Mouse (Mus musculus): Measurements from ENCODE around the gene Luc7l3.
A peak's percentile ranks its signal among the peaks of the same experiment; 100 is the strongest.

Gene Luc7l3

GRCm38 (mm10) chr11:94338347-94338746, 16.6 kb upstream of the Luc7l3 start:
- no peak for DNase-seq (ENCODE audit: low read depth, low spot score)

GRCm38 (mm10) chr11:94336551-94336950, 14.8 kb upstream of the Luc7l3 start:
- no peak for DNase-seq (ENCODE audit: low read depth, low spot score)

GRCm38 (mm10) chr11:94334386-94334968, 12.7 kb upstream of the Luc7l3 start:
- DNase-seq (ENCODE audit: low read depth, low spot score) = no peak

GRCm38 (mm10) chr11:94332726-94333125, 10.9 kb upstream of the Luc7l3 start:
- no peak for DNase-seq (ENCODE audit: low read depth, low spot score)

GRCm38 (mm10) chr11:94330211-94330610, 8.4 kb upstream of the Luc7l3 start:
- DNase-seq (ENCODE audit: low read depth, low spot score) = no peak

GRCm38 (mm10) chr11:94329270-94329891, 7.6 kb upstream of the Luc7l3 start:
- peak; percentile 55 for DNase-seq (ENCODE audit: low read depth, low spot score)

- DNase-seq (ENCODE audit: low read depth, low spot score) = no peak
Measured at GRCm38 (mm10) chr11:94328644-94329025, 6.8 kb upstream of the Luc7l3 start.

- DNase-seq (ENCODE audit: low read depth, low spot score) = peak; percentile 89
Measured at GRCm38 (mm10) chr11:94327693-94328643, 6.2 kb upstream of the Luc7l3 start, which contains the start of gene Ankrd40. Gene Ankrd40 (plus strand): TSS chr11:94328001.

GRCm38 (mm10) chr11:94326961-94327411, 5.2 kb upstream of the Luc7l3 start:
- DNase-seq (ENCODE audit: low read depth, low spot score) = no peak

- DNase-seq (ENCODE audit: low read depth, low spot score) = no peak
Measured at GRCm38 (mm10) chr11:94324618-94325017, 2.8 kb upstream of the Luc7l3 start.

- DNase-seq (ENCODE audit: low read depth, low spot score) = no peak
Measured at GRCm38 (mm10) chr11:94323271-94323925, 1.6 kb upstream of the Luc7l3 start.

GRCm38 (mm10) chr11:94322636-94323035, 848 bp upstream of the Luc7l3 start:
- DNase-seq (ENCODE audit: low read depth, low spot score) = peak; percentile 11

GRCm38 (mm10) chr11:94320969-94321930, 538 bp downstream of the Luc7l3 start:
- no peak for DNase-seq (ENCODE audit: low read depth, low spot score)

GRCm38 (mm10) chr11:94318056-94318455, 3.7 kb downstream of the Luc7l3 start:
- DNase-seq (ENCODE audit: low read depth, low spot score) = no peak

- no peak for DNase-seq (ENCODE audit: low read depth, low spot score)
Measured at GRCm38 (mm10) chr11:94317515-94317914, 4.3 kb downstream of the Luc7l3 start.

- no peak for DNase-seq (ENCODE audit: low read depth, low spot score)
Measured at GRCm38 (mm10) chr11:94317014-94317413, 4.8 kb downstream of the Luc7l3 start.

GRCm38 (mm10) chr11:94316528-94316927, 5.3 kb downstream of the Luc7l3 start:
- DNase-seq (ENCODE audit: low read depth, low spot score) = no peak

GRCm38 (mm10) chr11:94315308-94315707, 6.5 kb downstream of the Luc7l3 start:
- DNase-seq (ENCODE audit: low read depth, low spot score) = no peak

GRCm38 (mm10) chr11:94314098-94314652, 7.6 kb downstream of the Luc7l3 start:
- DNase-seq (ENCODE audit: low read depth, low spot score) = no peak

- no peak for DNase-seq (ENCODE audit: low read depth, low spot score)
Measured at GRCm38 (mm10) chr11:94312733-94313132, 9.1 kb downstream of the Luc7l3 start.
